Mouse (Mus musculus) stomach, postnatal 0 days (tissue): ENCODE data around the gene Slc15a1. TPM values are rescaled to one million over a fixed set of nuclear protein-coding genes. Genes with fewer than 3 reads are reported as not detected.

Source experiments
- ATAC-seq: fragments of 200-750 bp; cut with Nextera tagmentation; 2 replicates; pipeline ENCODE4 v1.8.0; 2017; ENCODE audit not compliant: low FRiP score, low TSS enrichment
- DNase-seq: peaks from one replicate; pipeline ENCODE4 v3.0.0-alpha.2; 2016; ENCODE audit warnings: low spot score
- H3K27ac ChIP-seq: fragments of 300-500 bp; sonication (generic); replicated peaks from 2 replicates; pipeline ENCODE4 v1.5.1; 2014; ENCODE audit warnings: mild to moderate bottlenecking, control low read depth
- H3K27me3 ChIP-seq: fragments of 300-500 bp; sonication (generic); 2 replicates; pipeline ENCODE4 v1.6.1; 2014; ENCODE audit warnings: low read length; ENCODE audit not compliant: control insufficient read depth, insufficient read depth
- H3K36me3 ChIP-seq: fragments of 300-500 bp; sonication (generic); 2 replicates; pipeline ENCODE4 v1.6.1; 2014; ENCODE audit warnings: low read length, mixed read lengths; ENCODE audit not compliant: control insufficient read depth, insufficient read depth
- H3K4me1 ChIP-seq: fragments of 300-500 bp; sonication (generic); replicated peaks from 2 replicates; pipeline ENCODE4 v1.6.1; 2014; ENCODE audit warnings: antibody characterized with exemption; ENCODE audit not compliant: control insufficient read depth, insufficient read depth
- H3K4me2 ChIP-seq: fragments of 300-500 bp; sonication (generic); replicated peaks from 2 replicates; pipeline ENCODE4 v1.6.1; 2014; ENCODE audit warnings: low read depth, mild to moderate bottlenecking, control low read depth, moderate library complexity
- H3K4me3 ChIP-seq: fragments of 300-500 bp; sonication (generic); 2 replicates; pipeline ENCODE4 v1.5.1; 2014; ENCODE audit warnings: low read depth, low read length, control low read depth
- H3K9ac ChIP-seq: fragments of 300-500 bp; sonication (generic); 2 replicates; pipeline ENCODE4 v1.6.1; 2014; ENCODE audit warnings: mild to moderate bottlenecking, low read length, control low read depth, mixed read lengths
- H3K9me3 ChIP-seq: fragments of 300-500 bp; sonication (generic); 2 replicates; pipeline ENCODE4 v1.6.1; 2016; ENCODE audit warnings: low read length; ENCODE audit not compliant: control insufficient read depth
- CTCF ChIP-seq: IDR thresholded peaks from 2 replicates; pipeline ENCODE4 v1.5.1; 2016; ENCODE audit warnings: antibody characterized with exemption, low read depth, mild to moderate bottlenecking, moderate library complexity
- EP300 ChIP-seq: optimal IDR thresholded peaks from 2 replicates; pipeline ENCODE3; 2016; ENCODE audit warnings: antibody characterized with exemption
- WGBS: fragments of 180-500 bp; shearing (Covaris S2); extraction: QIAGEN DNeasy Blood & Tissue Kit; methylation state at CpG from one replicate; pipeline ENCODE4 v1.1.7; 2014; 5-methylcytosine and 5-hydroxymethylcytosine counted together
- polyA plus RNA-seq: library from polyadenylated mRNA; unstranded; fragments of >200 nt; fragmentation: Nextera tagmentation; extraction: Ambion mirVana; gene quantifications from 2 replicates; pipeline ENCODE4 v1.2.1, GENCODE M21; 2015

Slc15a1 gene
- polyA plus RNA-seq, 1 experiment from 2014 or later: 12.0 TPM

GRCm38 (mm10) chr14:121477925-121478693 is 26.9 kb downstream of the Slc15a1 start:
- no peak overlapping the region for H3K4me2 ChIP-seq
- H3K36me3 ChIP-seq: no peaks in the 10 kb centered on the region
- DNase-seq (no peak), ATAC-seq (no peak)
- no peak overlapping the region for H3K27ac ChIP-seq
- no peak overlapping the region for H3K9ac ChIP-seq
- no peaks in the 10 kb centered on the region for H3K9me3 ChIP-seq
- H3K27me3 ChIP-seq: no peaks in the 10 kb centered on the region
- TF ChIP-seq EP300 (no peak), CTCF (no peak)
- whole genome bisulfite sequencing: 86% methylated on average over 14 of the region's 14 CpGs
- no peak overlapping the region for H3K4me3 ChIP-seq
- no peaks in the 10 kb centered on the region for H3K4me1 ChIP-seq

DNA sequence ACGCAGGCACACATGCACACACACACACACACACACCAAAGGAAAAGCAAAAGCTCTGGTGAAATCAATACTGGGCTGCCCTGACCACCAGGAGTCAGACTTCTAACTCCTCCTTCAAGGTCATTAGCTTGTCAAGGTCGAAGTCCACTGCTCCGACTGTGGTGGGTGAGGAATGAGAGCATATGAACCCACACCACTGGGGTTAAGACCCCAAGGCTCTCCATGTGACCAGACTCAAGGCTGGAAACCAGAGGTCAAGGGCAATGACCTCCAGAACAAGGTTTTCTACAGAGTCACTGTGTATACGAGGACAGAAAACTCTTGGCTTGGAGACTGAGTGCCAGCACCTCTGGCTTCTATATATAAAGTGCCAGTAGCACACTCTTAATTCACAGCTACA is 31.2 kb downstream of the Slc15a1 start:
- Histone ChIP-seq H3K27me3 (no peaks in the 10 kb centered on the region), H3K9me3 (no peaks in the 10 kb centered on the region), H3K4me2 (no peak overlapping the region), H3K4me1 (no peaks in the 10 kb centered on the region), H3K27ac (no peak overlapping the region), H3K4me3 (no peak overlapping the region), H3K9ac (no peak overlapping the region), H3K36me3 (no peaks in the 10 kb centered on the region)
- no peak for ATAC-seq
- no peak for DNase-seq
- TF ChIP-seq CTCF (no peak), EP300 (no peak)
- 69% methylated on average over 4 of the region's 4 CpGs for WGBS

GRCm38 (mm10) chr14:121471545-121472121 is 33.4 kb downstream of the Slc15a1 start:
- ATAC-seq (peak; percentile 72), DNase-seq (no peak)

DNA sequence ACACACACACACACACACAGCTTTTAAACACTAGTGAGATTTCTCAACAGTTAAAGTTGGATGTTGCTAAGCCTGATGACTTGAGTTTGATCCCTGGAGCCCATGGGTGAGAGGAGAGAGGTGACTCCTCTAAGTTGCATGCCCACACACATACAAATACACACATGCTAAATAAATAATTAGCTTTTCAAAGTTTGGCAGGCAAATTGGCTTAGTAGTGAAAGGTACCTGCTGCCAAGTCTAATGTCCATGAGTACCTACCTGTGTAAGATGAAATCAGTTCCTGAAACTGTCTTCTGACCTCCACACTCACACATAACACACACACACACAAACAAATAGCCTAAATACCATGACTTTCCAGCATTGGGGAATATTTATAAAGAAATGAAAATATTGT is 35.5 kb downstream of the Slc15a1 start:
- H3K9ac ChIP-seq: no peak overlapping the region
- no peak for DNase-seq

More at GRCm38 (mm10) chr14:121471545-121472121, 33.4 kb downstream of the Slc15a1 start:
- Histone ChIP-seq H3K4me2 (no peak overlapping the region), H3K4me1 (no peaks in the 10 kb centered on the region), H3K9me3 (no peaks in the 10 kb centered on the region), H3K27me3 (no peaks in the 10 kb centered on the region), H3K4me3 (no peak overlapping the region), H3K36me3 (no peaks in the 10 kb centered on the region), H3K27ac (no peak overlapping the region), H3K9ac (no peak overlapping the region)
- WGBS: 57% methylated on average over 11 of the region's 11 CpGs
- no peak for TF ChIP-seq CTCF
- TF ChIP-seq EP300: no peak

DNA sequence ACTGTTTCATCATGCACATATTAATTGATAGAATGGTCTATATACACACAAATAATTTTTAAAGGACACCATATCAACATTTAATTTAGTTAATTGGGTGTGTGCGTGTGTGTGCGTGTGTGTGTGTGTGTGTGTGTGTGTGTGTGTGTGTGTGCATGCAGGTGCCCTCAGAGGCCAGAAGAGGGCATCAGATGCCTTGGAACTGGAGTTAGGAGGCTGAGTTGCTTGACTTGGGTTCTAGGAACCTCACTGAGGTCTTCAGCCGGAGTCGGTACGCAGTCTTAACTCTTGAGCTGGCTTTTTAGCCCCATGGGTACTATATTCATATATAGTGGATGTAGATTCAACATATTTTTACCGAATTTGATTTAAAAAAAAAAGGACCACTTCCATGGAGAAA is 37.4 kb downstream of the Slc15a1 start:
- WGBS: 89% methylated on average over 6 of the region's 6 CpGs
- no peak for DNase-seq
- no peak overlapping the region for H3K4me3 ChIP-seq
- H3K4me2 ChIP-seq: no peak overlapping the region
- no peak overlapping the region for H3K9ac ChIP-seq
- H3K9me3 ChIP-seq: no peaks in the 10 kb centered on the region
- H3K36me3 ChIP-seq: no peaks in the 10 kb centered on the region
- H3K27ac ChIP-seq: no peak overlapping the region
- H3K4me1 ChIP-seq: no peaks in the 10 kb centered on the region
- no peak for ATAC-seq
- H3K27me3 ChIP-seq: no peaks in the 10 kb centered on the region
- TF ChIP-seq CTCF (no peak), EP300 (no peak)

More for the DNA sequence above, 35.5 kb downstream of the Slc15a1 start:
- H3K4me2 ChIP-seq: no peak overlapping the region
- H3K27me3 ChIP-seq: no peaks in the 10 kb centered on the region
- H3K4me3 ChIP-seq: no peak overlapping the region
- H3K9me3 ChIP-seq: no peaks in the 10 kb centered on the region
- ATAC-seq: no peak
- no peaks in the 10 kb centered on the region for H3K36me3 ChIP-seq
- no peaks in the 10 kb centered on the region for H3K4me1 ChIP-seq
- TF ChIP-seq CTCF: no peak
- no peak for TF ChIP-seq EP300
- H3K27ac ChIP-seq: no peak overlapping the region

- H3K4me3 ChIP-seq: no peak overlapping the region
- no peak overlapping the region for H3K27ac ChIP-seq
Measured at GRCm38 (mm10) chr14:121466501-121466900, 38.6 kb downstream of the Slc15a1 start.

More at GRCm38 (mm10) chr14:121466501-121466900, 38.6 kb downstream of the Slc15a1 start:
- no peak overlapping the region for H3K9ac ChIP-seq
- no peaks in the 10 kb centered on the region for H3K27me3 ChIP-seq
- ATAC-seq: no peak
- no peaks in the 10 kb centered on the region for H3K4me1 ChIP-seq
- no peaks in the 10 kb centered on the region for H3K36me3 ChIP-seq
- 76% methylated on average over 4 of the region's 4 CpGs for WGBS
- no peak for DNase-seq
- TF ChIP-seq CTCF (no peak), EP300 (no peak)
- no peak overlapping the region for H3K4me2 ChIP-seq
- H3K9me3 ChIP-seq: no peaks in the 10 kb centered on the region
